Mouse (Mus musculus) adipose tissue, adult 10 weeks (tissue): Measurements from ENCODE around the gene Eif4e2. TPM values are rescaled to one million over a fixed set of nuclear protein-coding genes. Genes with fewer than 3 reads are reported as not detected.

Experiments used
- polyA plus RNA-seq: library from polyadenylated mRNA; stranded (reverse); fragments of 350-450 nt; fragmentation: Illumina TruSeq; extraction: RNeasy Lipid Tissue Mini Kit (QIAGEN cat#74804); gene quantifications from one replicate; pipeline ENCODE4 v1.2.3, GENCODE M21; 2014; ENCODE audit warnings: low read depth, low replicate concordance

Gene Eif4e2
- 64.0 TPM for polyA plus RNA-seq

DNA sequence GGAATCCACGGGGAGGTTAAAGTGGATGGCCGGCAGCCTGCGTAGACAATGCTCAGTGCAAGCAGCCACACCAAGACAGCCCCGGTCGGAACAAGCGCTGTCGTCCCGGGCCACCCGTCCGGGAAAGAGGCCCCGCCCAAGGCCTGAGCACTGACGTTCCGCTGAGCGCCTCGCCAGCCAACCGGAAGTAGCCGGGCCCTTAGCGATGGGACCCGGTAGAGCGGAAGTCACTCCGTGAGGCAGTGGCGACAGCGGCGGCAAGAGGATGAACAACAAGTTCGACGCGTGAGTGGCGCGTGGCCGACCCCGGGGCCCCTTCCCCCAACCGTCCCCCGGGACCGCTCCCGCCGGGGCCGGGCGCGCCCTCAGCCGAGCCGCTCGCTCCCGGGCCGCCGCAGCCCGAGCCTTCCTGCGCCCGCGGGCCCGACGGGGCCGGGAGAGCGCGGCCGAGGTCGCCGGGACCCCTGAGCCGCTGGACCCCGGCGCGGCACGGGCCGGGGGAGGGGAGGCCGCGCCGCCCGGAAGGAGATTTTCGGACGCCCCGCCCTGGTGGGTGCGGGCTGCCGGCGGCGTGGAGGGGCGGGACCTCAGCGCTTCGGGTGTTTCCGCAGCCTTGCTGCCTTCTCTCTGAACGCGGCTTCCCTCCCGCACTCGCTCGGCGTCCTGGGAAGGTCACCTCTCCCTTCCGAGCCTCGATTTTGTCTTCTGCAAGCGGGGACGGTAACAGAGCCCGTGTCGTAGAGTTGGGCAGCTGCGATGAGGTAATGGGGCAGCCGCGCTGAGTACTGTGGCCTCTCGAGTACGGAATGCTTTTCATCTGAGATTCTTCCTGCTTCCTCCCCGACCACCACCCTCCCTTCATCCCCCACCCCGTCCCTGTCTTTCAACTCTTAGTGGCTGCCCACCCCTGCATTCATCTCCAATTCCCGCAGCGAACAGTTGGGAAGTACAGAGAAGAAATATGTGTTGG lies at the start of gene Eif4e2:
Gene Eif4e2 (plus strand): TSS at position 180 of the 970 bp plus-strand sequence.

DNA sequence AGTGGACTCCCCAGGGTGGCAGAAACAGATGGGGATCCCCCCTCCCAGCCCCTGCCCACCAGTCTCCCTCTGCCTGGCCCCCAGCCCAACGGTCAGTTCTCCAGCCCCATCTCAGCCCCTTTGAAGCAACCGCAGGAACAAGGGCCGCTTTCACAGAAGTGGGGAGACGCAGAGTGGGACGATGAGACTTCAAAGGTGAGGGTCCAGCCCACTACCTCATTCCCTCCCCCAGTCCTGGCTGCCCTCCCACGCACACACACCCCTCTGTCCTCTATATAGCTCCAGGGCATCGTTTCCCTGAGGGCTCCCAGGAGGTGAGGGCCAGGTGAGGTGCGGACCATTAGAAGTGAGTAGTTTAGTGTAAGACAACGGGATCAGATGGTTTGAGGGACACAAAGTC lies 30.7 kb upstream of the Eif4e2 start, which contains the start of gene Prss56:
Gene Prss56 (plus strand): TSS at position 301 of the 400 bp plus-strand sequence.

DNA sequence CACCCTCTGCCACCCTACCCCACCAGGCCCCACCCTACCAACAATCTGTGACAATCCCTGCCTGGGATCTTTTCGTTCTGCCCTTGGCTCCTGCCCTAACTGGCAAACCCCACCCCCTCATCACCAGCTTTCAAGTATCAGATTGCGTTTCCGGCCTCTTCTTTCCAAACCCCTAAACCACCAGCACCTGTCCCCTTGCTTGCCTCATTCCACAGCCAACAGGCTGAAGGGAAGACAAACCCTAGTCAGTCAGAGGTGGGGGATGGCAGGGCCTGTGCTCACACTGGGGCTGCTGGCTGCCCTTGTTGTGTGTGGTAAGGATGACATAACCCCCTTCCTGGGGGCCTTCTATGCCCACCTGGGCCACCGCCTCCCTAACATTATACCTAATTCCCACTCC lies 23.3 kb upstream of the Eif4e2 start, which contains the start of gene Chrnd:
Gene Chrnd (plus strand): TSS at position 179 of the 400 bp plus-strand sequence.

DNA sequence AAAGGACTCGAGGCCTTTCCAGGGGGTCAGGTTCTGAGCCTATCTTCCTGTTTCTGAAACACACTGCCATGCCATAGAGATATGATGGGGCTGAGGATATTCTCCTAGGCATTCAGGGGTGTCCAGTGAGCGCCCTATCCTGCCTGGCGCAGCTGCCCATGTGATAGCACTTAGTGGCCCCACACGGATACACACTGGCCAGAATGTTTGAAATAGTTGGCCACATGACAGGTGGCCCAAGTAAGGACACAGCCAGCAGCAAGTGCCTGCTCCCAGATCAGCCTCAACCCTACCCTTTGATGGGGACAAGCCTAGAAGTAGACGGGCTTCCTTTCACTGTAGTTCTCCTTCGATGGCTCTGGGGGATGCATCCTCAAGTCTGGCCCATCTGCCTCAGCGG lies 9.2 kb upstream of the Eif4e2 start, which contains the start of gene Chrng:
Gene Chrng (plus strand): TSS at position 193 of the 400 bp plus-strand sequence.

DNA sequence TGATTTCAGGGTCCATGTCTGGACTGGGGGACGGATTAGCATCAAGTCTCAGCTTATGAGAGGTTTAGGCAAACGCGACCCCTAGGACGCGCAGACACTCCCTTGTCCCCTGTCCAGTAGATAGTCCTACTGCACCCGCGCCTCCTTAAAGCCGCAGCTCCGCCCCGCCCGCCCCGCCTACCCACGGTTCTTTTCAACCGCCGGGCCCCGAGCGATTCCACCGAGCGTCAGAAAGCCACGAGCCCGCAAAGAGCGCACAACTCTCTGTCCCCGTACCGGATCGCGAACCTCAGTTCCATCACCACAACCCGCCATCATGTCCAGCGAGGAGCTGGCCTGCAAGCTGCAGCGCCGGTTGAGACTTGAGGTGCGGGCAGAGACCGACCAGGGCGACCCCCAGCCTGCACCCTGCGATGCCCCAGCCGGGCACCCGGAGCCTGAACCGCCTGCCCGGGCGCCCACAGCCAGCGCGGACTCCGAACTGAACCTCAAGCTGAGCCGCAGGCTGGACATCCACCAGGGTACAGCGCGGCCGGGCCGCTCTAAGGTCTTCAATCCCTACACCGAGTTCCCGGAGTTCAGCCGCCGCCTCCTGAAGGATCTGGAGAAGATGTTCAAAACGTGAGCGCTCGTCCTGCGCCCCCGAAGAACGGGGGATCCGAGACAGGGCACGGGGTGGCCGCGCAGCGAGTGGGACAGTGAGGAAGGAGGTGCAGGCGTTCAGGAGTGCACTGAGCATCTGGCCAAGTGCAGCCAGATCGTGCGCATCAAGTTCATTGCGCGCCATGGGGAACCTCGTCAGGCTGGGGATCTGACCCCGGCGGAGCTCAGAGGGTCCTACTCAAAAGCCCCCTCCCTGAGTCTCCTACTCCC lies 50.7 kb downstream of the Eif4e2 start, which contains the start of gene Efhd1:
Gene Efhd1 (plus strand): TSS at position 230 of the 873 bp plus-strand sequence.

Other genes starting within 250 kb of the Eif4e2 start
- 8.9 TPM for gene Alppl2, start 124.0 kb upstream of the Eif4e2 start, polyA plus RNA-seq
- gene Alpi, start 112.3 kb upstream of the Eif4e2 start, polyA plus RNA-seq, result not detected
- not detected for gene Akp3, start 88.9 kb upstream of the Eif4e2 start, polyA plus RNA-seq
- 0.11 TPM for gene Ecel1, start 57.4 kb upstream of the Eif4e2 start, polyA plus RNA-seq
- 1.7 TPM for gene Prss56, start 30.6 kb upstream of the Eif4e2 start, polyA plus RNA-seq
- gene Chrnd, start 23.3 kb upstream of the Eif4e2 start, polyA plus RNA-seq, result not detected
- gene Chrng, start 9.3 kb upstream of the Eif4e2 start, polyA plus RNA-seq, result not detected
- 15.2 TPM for gene Efhd1, start 50.4 kb downstream of the Eif4e2 start, polyA plus RNA-seq
- gene Gigyf2, start 113.1 kb downstream of the Eif4e2 start, polyA plus RNA-seq, result 36.7 TPM
- gene Kcnj13, start 180.8 kb downstream of the Eif4e2 start, polyA plus RNA-seq, result not detected